Mouse (Mus musculus) adrenal gland, postnatal 10 days (tissue): ENCODE data around the gene H2-Oa. TPM values are rescaled to one million over a fixed set of nuclear protein-coding genes. Genes with fewer than 3 reads are reported as not detected.
"Not testable (repeated sequence)": the region's sequence is repeated elsewhere in the genome, so short reads cannot be mapped to it uniquely, and the experiment has no call there.

Experiments
- DNase-seq: peaks from one replicate; pipeline ENCODE4 v3.0.0; 2021; ENCODE audit warnings: mixed read lengths
- total RNA-seq, 2 experiments: library from RNA; stranded (reverse); gene quantifications; 2 replicates each; pipeline ENCODE4 v1.2.3; 2021

Gene H2-Oa
- total RNA-seq, 2 experiments from 2014 or later: 1.4 to 1.5 TPM

- DNase-seq: no peak
These were observed 51.3 kb downstream of the H2-Oa start for GRCm38 (mm10) chr17:34143461-34143860.

GRCm38 (mm10) chr17:34144221-34144620 lies 52.1 kb downstream of the H2-Oa start:
- not testable (repeated sequence) for DNase-seq

Other genes starting within 250 kb of the H2-Oa start
- 10 to 100 TPM; 29.6 to 39.4 TPM for gene Cd320, start 249.2 kb upstream of the H2-Oa start, total RNA-seq
- not detected for gene Gm7029, start 218.5 kb upstream of the H2-Oa start, total RNA-seq
- gene Kifc1, start 201.7 kb upstream of the H2-Oa start, total RNA-seq: 10 to 100 TPM; 13.4 to 15.8 TPM
- not detected for gene Platr17, start 187.2 kb upstream of the H2-Oa start, total RNA-seq
- 10 to 100 TPM; 25.4 to 26.3 TPM for gene Daxx, start 182.9 kb upstream of the H2-Oa start, total RNA-seq
- gene Tapbp, start 176.4 kb upstream of the H2-Oa start, total RNA-seq: 100 to 1,000 TPM; 131 to 150 TPM
- 10 to 100 TPM; 29.2 to 34.3 TPM for gene Zbtb22, start 176.4 kb upstream of the H2-Oa start, total RNA-seq
- 10 to 100 TPM; 57.1 to 76.3 TPM for gene Rgl2, start 162.8 kb upstream of the H2-Oa start, total RNA-seq
- 10 to 100 TPM; 81.2 to 94.9 TPM for gene Pfdn6, start 152.0 kb upstream of the H2-Oa start, total RNA-seq
- gene Wdr46, start 151.7 kb upstream of the H2-Oa start, total RNA-seq: 10 to 100 TPM; 28.4 to 29.7 TPM
- 1 to 10 TPM; 4.8 to 5.8 TPM for gene B3galt4, start 140.9 kb upstream of the H2-Oa start, total RNA-seq
- 10 to 100 TPM; 38.8 to 51.4 TPM for gene Vps52, start 136.5 kb upstream of the H2-Oa start, total RNA-seq
- gene Rps18, start 136.3 kb upstream of the H2-Oa start, total RNA-seq: 100 to 1,000 TPM; 943 to 952 TPM
- gene H2-K1, start 92.0 kb upstream of the H2-Oa start, total RNA-seq: 100 to 1,000 TPM; 204 to 217 TPM
- 10 to 100 TPM; 29.8 to 36.5 TPM for gene Ring1, start 67.7 kb upstream of the H2-Oa start, total RNA-seq
- 100 to 1,000 TPM; 184 to 194 TPM for gene H2-Ke6, start 64.3 kb upstream of the H2-Oa start, total RNA-seq
- 100 to 1,000 TPM; 115 to 140 TPM for gene Slc39a7, start 60.7 kb upstream of the H2-Oa start, total RNA-seq
- 10 to 100 TPM; 62.3 to 76.1 TPM for gene Rxrb, start 60.5 kb upstream of the H2-Oa start, total RNA-seq
- 10 to 100 TPM in 1 of 2 experiments, 1 to 10 TPM in 1; 4.2 to 15.0 TPM for gene Col11a2, start 52.9 kb upstream of the H2-Oa start, total RNA-seq
- 10 to 100 TPM in 1 of 2 experiments, 1 to 10 TPM in 1; 8.9 to 15.2 TPM for gene H2-DMa, start 27.2 kb downstream of the H2-Oa start, total RNA-seq
- gene Brd2, start 30.3 kb downstream of the H2-Oa start, total RNA-seq: 100 to 1,000 TPM; 170 to 181 TPM
- gene H2-DMb2, start 51.0 kb downstream of the H2-Oa start, total RNA-seq: 1 to 10 TPM; 4.5 to 4.8 TPM
- gene H2-DMb1, start 60.7 kb downstream of the H2-Oa start, total RNA-seq: 1 to 10 TPM; 3.6 to 5.8 TPM
- 10 to 100 TPM; 11.9 to 15.5 TPM for gene Tap1, start 95.2 kb downstream of the H2-Oa start, total RNA-seq
- 10 to 100 TPM; 13.5 to 18.2 TPM for gene Psmb9, start 95.4 kb downstream of the H2-Oa start, total RNA-seq
- gene Psmb8, start 105.4 kb downstream of the H2-Oa start, total RNA-seq: 10 to 100 TPM; 22.8 to 29.1 TPM
- gene Tap2, start 111.2 kb downstream of the H2-Oa start, total RNA-seq: 10 to 100 TPM; 32.8 to 35.0 TPM
- gene H2-Ob, start 146.6 kb downstream of the H2-Oa start, total RNA-seq: 1 to 10 TPM; 2.7 to 3.5 TPM
- 10 to 100 TPM; 27.9 to 36.1 TPM for gene H2-Ab1, start 165.3 kb downstream of the H2-Oa start, total RNA-seq
- gene H2-Aa, start 195.5 kb downstream of the H2-Oa start, total RNA-seq: 10 to 100 TPM; 40.5 to 44.8 TPM
- gene H2-Eb1, start 213.5 kb downstream of the H2-Oa start, total RNA-seq: 10 to 100 TPM; 33.3 to 37.7 TPM
- under 1 TPM; 0.21 to 0.39 TPM for gene H2-Eb2, start 233.3 kb downstream of the H2-Oa start, total RNA-seq